17 mouse cellular contexts compared by ENCODE assay signal in genomic region chr6:134045092-134045868, GRCm38 (mm10). TPM values are rescaled to one million over a fixed set of nuclear protein-coding genes. Genes with fewer than 3 reads are reported as not detected.
DNase-seq lines count a peak whose midpoint lies in the region; ATAC-seq lines count a peak whose summit lies in the region.
"Had no signal": no experiment of that assay in that cellular context is flagged by ENCODE, and none has a peak within 500 bp of the region (broad histone marks: within the 10 kb centered on the region; RNA-seq: fewer than 3 reads in every experiment).

No protein-coding gene starts in this region.

- no peak for ATAC-seq in hindbrain, embryonic 14.5 days (ENCODE audit: low FRiP score)
- ATAC-seq in hindbrain, embryonic 13.5 days (ENCODE audit: low FRiP score) = no peak
- ATAC-seq in granulocyte monocyte progenitor cell, adult 5-6 weeks (replicated peaks; ENCODE audit: poor library complexity, severe bottlenecking) = peak; percentile 35
- ATAC-seq in megakaryocyte, adult 5-6 weeks (ENCODE audit: poor library complexity, severe bottlenecking) = peak; percentile 53
- ATAC-seq: forebrain, embryonic 14.5 days had no signal

- H3K36me3 ChIP-seq in hindbrain, embryonic 14.5 days (replicated peaks; ENCODE audit: control insufficient read depth, insufficient read depth) = no peaks in the 10 kb centered on the region
- no peaks in the 10 kb centered on the region for H3K36me3 ChIP-seq in hindbrain, embryonic 13.5 days
- peaks cover 3% of the 10 kb centered on the region; the same call in 1 of the 2 replicates for H3K36me3 ChIP-seq in limb, embryonic 10.5 days
- H3K36me3 ChIP-seq in forebrain, embryonic 10.5 days (replicated peaks) = peaks cover 26% of the 10 kb centered on the region
- H3K36me3 ChIP-seq: heart, embryonic 12.5 days had no signal

- no peak for DNase-seq in hindbrain, embryonic 14.5 days (ENCODE audit: low spot score)
- DNase-seq in B cell, adult 2 months = peak; percentile 27 to 31
- DNase-seq in limb, embryonic 10.5 days (ENCODE audit: low spot score) = no peak
- DNase-seq in lung, postnatal 36 days = no peak
- DNase-seq in forebrain, embryonic 10.5 days (ENCODE audit: extremely low spot score, low spot score) = no peak
- DNase-seq: cerebellum, postnatal 25 days; gastrocnemius, postnatal 10 days; layer of hippocampus, adult 9-11 months; thymus, postnatal 14 days had no signal

- 75% methylated on average over 9 of the region's 9 CpGs for WGBS in hindbrain, embryonic 14.5 days
- WGBS in hindbrain, embryonic 13.5 days = 69% methylated on average over 9 of the region's 9 CpGs
- WGBS in limb, embryonic 10.5 days = 86% methylated on average over 9 of the region's 9 CpGs
- WGBS in forebrain, embryonic 10.5 days = 90% methylated on average over 9 of the region's 9 CpGs

- peak overlapping the region; percentile 2; the same call in 1 of the 2 replicates for H3K4me2 ChIP-seq in hindbrain, embryonic 14.5 days (replicated peaks)
- H3K4me2 ChIP-seq in hindbrain, embryonic 13.5 days = no peak overlapping the region
- H3K4me2 ChIP-seq: heart, embryonic 12.5 days; limb, embryonic 12.5 days had no signal

- no peak overlapping the region for H3K4me3 ChIP-seq in hindbrain, embryonic 14.5 days (replicated peaks; ENCODE audit: low read length)
- no peak overlapping the region for H3K4me3 ChIP-seq in hindbrain, embryonic 13.5 days
- H3K4me3 ChIP-seq in limb, embryonic 10.5 days = no peak overlapping the region
- no peak overlapping the region for H3K4me3 ChIP-seq in forebrain, embryonic 10.5 days
- H3K4me3 ChIP-seq: embryonic facial prominence, embryonic 13.5 days; heart, embryonic 12.5 days; hindbrain, embryonic 10.5 days; limb, embryonic 12.5 days had no signal

- H3K27me3 ChIP-seq in hindbrain, embryonic 14.5 days (ENCODE audit: control insufficient read depth, insufficient read depth, low read length) = no peaks in the 10 kb centered on the region
- H3K27me3 ChIP-seq in hindbrain, embryonic 13.5 days = no peaks in the 10 kb centered on the region
- H3K27me3 ChIP-seq in limb, embryonic 10.5 days (ENCODE audit: low read depth, poor library complexity, severe bottlenecking) = no peaks in the 10 kb centered on the region
- no peaks in the 10 kb centered on the region for H3K27me3 ChIP-seq in forebrain, embryonic 10.5 days (ENCODE audit: poor library complexity, severe bottlenecking)
- H3K27me3 ChIP-seq: embryonic facial prominence, embryonic 13.5 days; heart, embryonic 12.5 days; limb, embryonic 12.5 days had no signal

- H3K27ac ChIP-seq in hindbrain, embryonic 14.5 days = no peak overlapping the region
- H3K27ac ChIP-seq in hindbrain, embryonic 13.5 days = no peak overlapping the region
- H3K27ac ChIP-seq in limb, embryonic 10.5 days = no peak overlapping the region
- H3K27ac ChIP-seq in forebrain, embryonic 10.5 days = no peak overlapping the region
- H3K27ac ChIP-seq: embryonic facial prominence, embryonic 13.5 days; limb, embryonic 12.5 days had no signal

- H3K4me1 ChIP-seq in hindbrain, embryonic 14.5 days (replicated peaks; ENCODE audit: control insufficient read depth, insufficient read depth, low read length) = peaks cover 26% of the 10 kb centered on the region
- peaks cover 61% of the 10 kb centered on the region for H3K4me1 ChIP-seq in hindbrain, embryonic 13.5 days (replicated peaks)
- peaks cover 88% of the 10 kb centered on the region for H3K4me1 ChIP-seq in limb, embryonic 10.5 days
- peaks cover 67% of the 10 kb centered on the region for H3K4me1 ChIP-seq in forebrain, embryonic 10.5 days

- H3K9me3 ChIP-seq in hindbrain, embryonic 14.5 days (ENCODE audit: control insufficient read depth, low read length) = no peaks in the 10 kb centered on the region
- no peaks in the 10 kb centered on the region for H3K9me3 ChIP-seq in hindbrain, embryonic 13.5 days
- H3K9me3 ChIP-seq in limb, embryonic 10.5 days (replicated peaks) = no peaks in the 10 kb centered on the region
- peaks cover 2% of the 10 kb centered on the region; the same call in 1 of the 2 replicates for H3K9me3 ChIP-seq in forebrain, embryonic 10.5 days
- H3K9me3 ChIP-seq: embryonic facial prominence, embryonic 13.5 days; heart, embryonic 12.5 days; hindbrain, embryonic 10.5 days; limb, embryonic 12.5 days had no signal

- no peak overlapping the region for H3K9ac ChIP-seq in hindbrain, embryonic 14.5 days
- H3K9ac ChIP-seq in hindbrain, embryonic 13.5 days = no peak overlapping the region
- H3K9ac ChIP-seq: embryonic facial prominence, embryonic 13.5 days; heart, embryonic 12.5 days; limb, embryonic 12.5 days had no signal

RNA-seq across cellular contexts. Expression of gene Etv6, which starts 9.8 kb away (rescaled TPM):
- polyA plus RNA-seq in hindbrain, embryonic 14.5 days (2014; fragmentation: Nextera tagmentation; extraction: Ambion mirVana) = 6.1 and 6.8 TPM in 2 replicates
- 5.9 and 6.4 TPM in 2 replicates for polyA plus RNA-seq in hindbrain, embryonic 13.5 days (2015; fragmentation: Nextera tagmentation; extraction: Ambion mirVana)
- total RNA-seq in granulocyte monocyte progenitor cell, adult 5-6 weeks (2014; fragmentation: Nextera tagmentation) = 100 and 123 TPM in 2 replicates
- 75.5 and 83.9 TPM in 2 replicates for total RNA-seq in granulocyte monocyte progenitor cell, adult 5-6 weeks (2017)
- total RNA-seq in megakaryocyte, adult 5-6 weeks (2015) = 51.9 and 66.7 TPM in 2 replicates
- 32.9 and 42.3 TPM in 2 replicates for total RNA-seq in megakaryocyte, adult 5-6 weeks (2017)
- polyA plus RNA-seq in limb, embryonic 10.5 days (2016; fragmentation: Nextera tagmentation; extraction: Ambion mirVana) = 16.4 and 17.8 TPM in 2 replicates
- 16.2 TPM in 2 replicates for polyA plus RNA-seq in forebrain, embryonic 10.5 days (2016; fragmentation: Nextera tagmentation; extraction: Ambion mirVana)

Comparison
In these comparisons a context has a peak if more than half of its experiments do, and no peak if none do; other contexts are left out.
1. ATAC-seq: peak in granulocyte monocyte progenitor cell, adult 5-6 weeks (single experiment) and megakaryocyte, adult 5-6 weeks (single experiment); none in hindbrain, embryonic 14.5 days (single experiment) and hindbrain, embryonic 13.5 days (single experiment).
2. DNase-seq: peak in B cell, adult 2 months (2 of 2); none in hindbrain, embryonic 14.5 days (single experiment), limb, embryonic 10.5 days (single experiment), lung, postnatal 36 days (single experiment) and forebrain, embryonic 10.5 days (single experiment).